Mouse (Mus musculus) urinary bladder, postnatal 10 days (tissue): ENCODE measurements at regions not wholly inside any gene's neighbourhood (a gene's known extent, or its start where the extent isn't known, plus 50 kb on each side); places are given as distances from the start of the nearest gene placed in this dataset.

Source experiments
- DNase-seq: peaks from one replicate; pipeline ENCODE4 v3.0.0; 2022; ENCODE audit warnings: low spot score

GRCm38 (mm10) chr2:117819701-117820225 is 291.9 kb upstream of the Thbs1 start:
- DNase-seq = no peak

GRCm38 (mm10) chr2:117820708-117821107 is 291.0 kb upstream of the Thbs1 start:
- DNase-seq = no peak

- no peak for DNase-seq
These were observed 286.6 kb upstream of the Thbs1 start for GRCm38 (mm10) chr2:117825088-117825487.

GRCm38 (mm10) chr2:117827278-117827677 is 284.4 kb upstream of the Thbs1 start:
- DNase-seq = no peak

- no peak for DNase-seq
These were observed 273.3 kb upstream of the Thbs1 start for GRCm38 (mm10) chr2:117838387-117838786.

- no peak for DNase-seq
These were observed 271.3 kb upstream of the Thbs1 start for GRCm38 (mm10) chr2:117840406-117840805.

- no peak for DNase-seq
These were observed 269.2 kb upstream of the Thbs1 start for GRCm38 (mm10) chr2:117842309-117842986.

- no peak for DNase-seq
These were observed 259.2 kb upstream of the Thbs1 start for GRCm38 (mm10) chr2:117852442-117852841.

GRCm38 (mm10) chr2:117862301-117862700 is 249.4 kb upstream of the Thbs1 start:
- DNase-seq = no peak

- DNase-seq = no peak
These were observed 246.6 kb upstream of the Thbs1 start for GRCm38 (mm10) chr2:117865119-117865518.

- DNase-seq = no peak
These were observed 244.7 kb upstream of the Thbs1 start for GRCm38 (mm10) chr2:117866946-117867345.

GRCm38 (mm10) chr2:117867409-117867808 is 244.3 kb upstream of the Thbs1 start:
- no peak for DNase-seq

GRCm38 (mm10) chr2:117868857-117869256 is 242.8 kb upstream of the Thbs1 start:
- no peak for DNase-seq

- DNase-seq = no peak
These were observed 240.0 kb upstream of the Thbs1 start for GRCm38 (mm10) chr2:117871507-117872282.

- DNase-seq = no peak
These were observed 233.9 kb upstream of the Thbs1 start for GRCm38 (mm10) chr2:117877816-117878215.

GRCm38 (mm10) chr2:117882136-117882535 is 229.5 kb upstream of the Thbs1 start:
- DNase-seq = no peak

- no peak for DNase-seq
These were observed 228.8 kb upstream of the Thbs1 start for GRCm38 (mm10) chr2:117882890-117883289.

GRCm38 (mm10) chr2:117886516-117886915 is 225.2 kb upstream of the Thbs1 start:
- no peak for DNase-seq

GRCm38 (mm10) chr2:117901311-117901710 is 210.4 kb upstream of the Thbs1 start:
- DNase-seq = no peak

GRCm38 (mm10) chr2:117902837-117903236 is 208.8 kb upstream of the Thbs1 start:
- DNase-seq = no peak

- no peak for DNase-seq
These were observed 208.0 kb upstream of the Thbs1 start for GRCm38 (mm10) chr2:117903705-117904104.

GRCm38 (mm10) chr2:117906509-117906908 is 205.2 kb upstream of the Thbs1 start:
- no peak for DNase-seq

GRCm38 (mm10) chr2:117910781-117911180 is 200.9 kb upstream of the Thbs1 start:
- DNase-seq = no peak
